Mouse (Mus musculus) intestine, embryonic 16.5 days (tissue): Measurements from ENCODE around the gene Tst. TPM values are rescaled to one million over a fixed set of nuclear protein-coding genes. Genes with fewer than 3 reads are reported as not detected.

Experiments used
- ATAC-seq: fragments of 200-750 bp; cut with Nextera tagmentation; 2 replicates; pipeline ENCODE4 v1.8.0; 2017; ENCODE audit warnings: moderate TSS enrichment, moderate library complexity
- H3K27ac ChIP-seq: fragments of 300-500 bp; sonication (generic); 2 replicates; pipeline ENCODE4 v1.5.1; 2014; ENCODE audit warnings: mild to moderate bottlenecking, low read length
- H3K27me3 ChIP-seq: fragments of 300-500 bp; sonication (generic); replicated peaks from 2 replicates; pipeline ENCODE4 v1.6.1; 2014; ENCODE audit warnings: low read length, control low read depth, mixed read lengths; ENCODE audit not compliant: control insufficient read depth, insufficient read depth
- H3K36me3 ChIP-seq: fragments of 300-500 bp; sonication (generic); 2 replicates; pipeline ENCODE4 v1.6.1; 2014; ENCODE audit warnings: low read length, control low read depth; ENCODE audit not compliant: control insufficient read depth, insufficient read depth
- H3K4me1 ChIP-seq: fragments of 300-500 bp; sonication (generic); 2 replicates; pipeline ENCODE4 v1.6.1; 2014; ENCODE audit warnings: low read length, control low read depth, mixed read lengths; ENCODE audit not compliant: control insufficient read depth, insufficient read depth
- H3K4me2 ChIP-seq: fragments of 300-500 bp; sonication (generic); 2 replicates; pipeline ENCODE4 v1.6.1; 2014; ENCODE audit warnings: low read depth, low read length, control low read depth
- H3K4me3 ChIP-seq: fragments of 300-500 bp; sonication (generic); 2 replicates; pipeline ENCODE4 v1.5.1; 2014; ENCODE audit warnings: mild to moderate bottlenecking, low read length
- H3K9ac ChIP-seq: fragments of 300-500 bp; sonication (generic); 2 replicates; pipeline ENCODE4 v1.6.1; 2014; ENCODE audit warnings: low read depth, low read length
- H3K9me3 ChIP-seq: fragments of 300-500 bp; sonication (generic); 2 replicates; pipeline ENCODE4 v1.6.1; 2016; ENCODE audit warnings: low read length, control low read depth; ENCODE audit not compliant: control insufficient read depth
- WGBS: fragments of 180-500 bp; shearing (Covaris S2); extraction: QIAGEN DNeasy Blood & Tissue Kit; methylation state at CpG from one replicate; pipeline ENCODE4 v1.1.7; 2014; 5-methylcytosine and 5-hydroxymethylcytosine counted together
- polyA plus RNA-seq: library from polyadenylated mRNA; unstranded; fragments of >200 nt; fragmentation: Nextera tagmentation; extraction: Ambion mirVana; gene quantifications from 2 replicates; pipeline ENCODE4 v1.2.1, GENCODE M21; 2015

The Tst gene
- polyA plus RNA-seq, 1 experiment from 2014 or later: 62.9 TPM

GRCm38 (mm10) chr15:78431541-78432121, 25.9 kb upstream of the Tst start:
- peak; percentile 36 for ATAC-seq
- H3K27ac ChIP-seq: no peak overlapping the region
- H3K27me3 ChIP-seq: peaks cover 43% of the 10 kb centered on the region
- no peak overlapping the region for H3K4me3 ChIP-seq
- H3K4me2 ChIP-seq: no peak overlapping the region
- H3K9ac ChIP-seq: no peak overlapping the region
- WGBS: 72% methylated on average over 7 of the region's 7 CpGs
- no peaks in the 10 kb centered on the region for H3K9me3 ChIP-seq
- H3K36me3 ChIP-seq: no peaks in the 10 kb centered on the region
- H3K4me1 ChIP-seq: peaks cover 26% of the 10 kb centered on the region

- ATAC-seq: no peak
- Histone ChIP-seq H3K4me2 (no peak overlapping the region), H3K27ac (no peak overlapping the region), H3K4me1 (peaks cover 19% of the 10 kb centered on the region), H3K36me3 (no peaks in the 10 kb centered on the region), H3K27me3 (peaks cover 40% of the 10 kb centered on the region), H3K4me3 (no peak overlapping the region), H3K9ac (no peak overlapping the region), H3K9me3 (no peaks in the 10 kb centered on the region)
- WGBS: 83% methylated on average over 10 of the region's 10 CpGs
Observed at GRCm38 (mm10) chr15:78430874-78431273, 25.2 kb upstream of the Tst start.

- H3K36me3 ChIP-seq: no peaks in the 10 kb centered on the region
- no peak overlapping the region; the same call in 1 of the 2 replicates for H3K27ac ChIP-seq
- H3K4me1 ChIP-seq: peaks cover 16% of the 10 kb centered on the region
- peak overlapping the region; percentile 64; the same call in 1 of the 2 replicates for H3K9ac ChIP-seq
- 81% methylated on average over 13 of the region's 13 CpGs for WGBS
- H3K4me3 ChIP-seq: 0 out of 2 replicates have a peak overlapping the region, but pooled peaks have one; percentile 55
- ATAC-seq: no peak
- peak overlapping the region; percentile 65 for H3K4me2 ChIP-seq
- H3K27me3 ChIP-seq: peaks cover 43% of the 10 kb centered on the region
- H3K9me3 ChIP-seq: no peaks in the 10 kb centered on the region
Observed at GRCm38 (mm10) chr15:78429871-78430622, 24.3 kb upstream of the Tst start.

GRCm38 (mm10) chr15:78429139-78429459, 23.4 kb upstream of the Tst start:
- ATAC-seq: no peak
- H3K9ac ChIP-seq: peak overlapping the region; percentile 64
- 7% methylated on average over 3 of the region's 3 CpGs for WGBS
- H3K27ac ChIP-seq: peak overlapping the region; percentile 72
- H3K4me1 ChIP-seq: peaks cover 15% of the 10 kb centered on the region
- peak overlapping the region; percentile 65 for H3K4me2 ChIP-seq
- peaks cover 52% of the 10 kb centered on the region for H3K27me3 ChIP-seq
- no peaks in the 10 kb centered on the region for H3K36me3 ChIP-seq
- no peaks in the 10 kb centered on the region for H3K9me3 ChIP-seq
- H3K4me3 ChIP-seq: peak overlapping the region; percentile 55

GRCm38 (mm10) chr15:78428391-78429138, 22.9 kb upstream of the Tst start, which contains the start of gene Kctd17:
Gene Kctd17, plus strand, starts transcription at chr15:78428564.
- peak within 1 kb of the TSS; percentile 65 for H3K4me2 ChIP-seq
- peak; percentile 80 for ATAC-seq
- peaks cover 15% of the 10 kb centered on the region for H3K4me1 ChIP-seq
- H3K9me3 ChIP-seq: no peaks in the 10 kb centered on the region
- under 1% methylated on average over 51 of the region's 52 CpGs for WGBS
- H3K4me3 ChIP-seq: peak within 1 kb of the TSS; percentile 55
- H3K27ac ChIP-seq: peak within 1 kb of the TSS; percentile 72
- no peaks in the 10 kb centered on the region for H3K36me3 ChIP-seq
- peaks cover 56% of the 10 kb centered on the region for H3K27me3 ChIP-seq
- peak within 1 kb of the TSS; percentile 64 for H3K9ac ChIP-seq

- no peaks in the 10 kb centered on the region for H3K9me3 ChIP-seq
- H3K4me2 ChIP-seq: no peak overlapping the region
- H3K9ac ChIP-seq: no peak overlapping the region
- ATAC-seq: no peak
- H3K4me1 ChIP-seq: peaks cover 11% of the 10 kb centered on the region
- H3K27ac ChIP-seq: no peak overlapping the region
- peaks cover 57% of the 10 kb centered on the region for H3K27me3 ChIP-seq
- 60% methylated on average over 4 of the region's 4 CpGs for WGBS
- H3K4me3 ChIP-seq: no peak overlapping the region
- H3K36me3 ChIP-seq: no peaks in the 10 kb centered on the region
Observed at GRCm38 (mm10) chr15:78425230-78425629, 19.5 kb upstream of the Tst start.

GRCm38 (mm10) chr15:78424507-78424906, 18.8 kb upstream of the Tst start:
- no peak overlapping the region for H3K27ac ChIP-seq
- peaks cover 6% of the 10 kb centered on the region for H3K4me1 ChIP-seq
- no peak overlapping the region for H3K4me2 ChIP-seq
- ATAC-seq: no peak
- H3K27me3 ChIP-seq: peaks cover 53% of the 10 kb centered on the region
- no peak overlapping the region for H3K9ac ChIP-seq
- no peak overlapping the region for H3K4me3 ChIP-seq
- H3K9me3 ChIP-seq: no peaks in the 10 kb centered on the region
- WGBS: 21% methylated on average over 11 of the region's 11 CpGs
- no peaks in the 10 kb centered on the region for H3K36me3 ChIP-seq

GRCm38 (mm10) chr15:78422046-78422956, 16.6 kb upstream of the Tst start:
- peak; percentile 81 for ATAC-seq
- H3K27ac ChIP-seq: no peak overlapping the region
- no peaks in the 10 kb centered on the region for H3K4me1 ChIP-seq
- H3K9ac ChIP-seq: no peak overlapping the region
- peaks cover 42% of the 10 kb centered on the region for H3K27me3 ChIP-seq
- no peak overlapping the region for H3K4me2 ChIP-seq
- no peaks in the 10 kb centered on the region for H3K36me3 ChIP-seq
- no peaks in the 10 kb centered on the region for H3K9me3 ChIP-seq
- no peak overlapping the region for H3K4me3 ChIP-seq
- WGBS: 14% methylated on average over 16 of the region's 16 CpGs
